Comparison of ENCODE assay signal across 8 mouse cellular contexts in genomic region chr17:70849399-70850232, GRCm38 (mm10). TPM values are rescaled to one million over a fixed set of nuclear protein-coding genes. Genes with fewer than 3 reads are reported as not detected.
DNase-seq lines count a peak whose midpoint lies in the region; ATAC-seq and TF ChIP-seq lines count a peak whose summit lies in the region.

No protein-coding gene starts in this region.

- DNase-seq in right cerebral cortex, postnatal 14 days, result peak; percentile 65
- no peak for DNase-seq in right cerebral cortex, postnatal 25 days
- DNase-seq in heart, embryonic 10.5 days (ENCODE audit: low spot score), result peak; percentile 90
- DNase-seq in kidney, adult 9 months, result peak; percentile 97
- DNase-seq in liver, postnatal 0 days, result peak; percentile 87
- peak; percentile 91 for DNase-seq in neural tube, embryonic 11.5 days (ENCODE audit: low spot score)
- DNase-seq in thymus, adult 2 months, result peak; percentile 89

- peaks cover 30% of the 10 kb centered on the region for H3K4me1 ChIP-seq in embryonic facial prominence, embryonic 13.5 days
- H3K4me1 ChIP-seq in heart, embryonic 10.5 days, result peaks cover 12% of the 10 kb centered on the region
- peaks cover 13% of the 10 kb centered on the region for H3K4me1 ChIP-seq in liver, postnatal 0 days (ENCODE audit: insufficient read depth)
- 0 out of 2 replicates have a peak, but pooled peaks cover 3% of the 10 kb centered on the region for H3K4me1 ChIP-seq in neural tube, embryonic 11.5 days (ENCODE audit: control insufficient read depth, insufficient read depth, low read length)
- H3K4me1 ChIP-seq in thymus, adult 2 months (replicated peaks; ENCODE audit: control insufficient read depth, insufficient read depth, low read length), result 0 out of 2 replicates have a peak, but pooled peaks cover 4% of the 10 kb centered on the region

- WGBS in embryonic facial prominence, embryonic 13.5 days, result under 1% methylated on average over 33 of the region's 33 CpGs
- under 1% methylated on average over 33 of the region's 33 CpGs for WGBS in heart, embryonic 10.5 days
- WGBS in liver, postnatal 0 days (ENCODE audit: insufficient replicate concordance), result under 1% methylated on average over 33 of the region's 33 CpGs
- under 1% methylated on average over 33 of the region's 33 CpGs for WGBS in neural tube, embryonic 11.5 days
- WGBS in thymus, adult 2 months, result under 1% methylated on average over 33 of the region's 33 CpGs

- H3K9ac ChIP-seq in embryonic facial prominence, embryonic 13.5 days, result peak overlapping the region; percentile 95
- H3K9ac ChIP-seq in liver, postnatal 0 days (replicated peaks), result peak overlapping the region; percentile 77
- peak overlapping the region; percentile 92 for H3K9ac ChIP-seq in neural tube, embryonic 11.5 days (ENCODE audit: low read length)

- H3K4me3 ChIP-seq in embryonic facial prominence, embryonic 13.5 days, result peak overlapping the region; percentile 76
- peak overlapping the region; percentile 82 for H3K4me3 ChIP-seq in heart, embryonic 10.5 days
- peak overlapping the region; percentile 73 for H3K4me3 ChIP-seq in liver, postnatal 0 days (ENCODE audit: low read depth, low read length)
- H3K4me3 ChIP-seq in neural tube, embryonic 11.5 days (ENCODE audit: low read depth, low read length), result peak overlapping the region; percentile 73
- H3K4me3 ChIP-seq in thymus, adult 2 months (ENCODE audit: control insufficient read depth, insufficient read depth, low read length), result peak overlapping the region; percentile 62

- no peaks in the 10 kb centered on the region for H3K9me3 ChIP-seq in embryonic facial prominence, embryonic 13.5 days
- H3K9me3 ChIP-seq in heart, embryonic 10.5 days, result no peaks in the 10 kb centered on the region
- no peaks in the 10 kb centered on the region for H3K9me3 ChIP-seq in liver, postnatal 0 days (ENCODE audit: low read length)
- no peaks in the 10 kb centered on the region for H3K9me3 ChIP-seq in neural tube, embryonic 11.5 days (ENCODE audit: control insufficient read depth, low read length)

- H3K27me3 ChIP-seq in embryonic facial prominence, embryonic 13.5 days, result no peaks in the 10 kb centered on the region
- H3K27me3 ChIP-seq in heart, embryonic 10.5 days (ENCODE audit: insufficient read depth, poor library complexity, severe bottlenecking), result no peaks in the 10 kb centered on the region
- H3K27me3 ChIP-seq in liver, postnatal 0 days (ENCODE audit: insufficient read depth, low read length), result no peaks in the 10 kb centered on the region
- H3K27me3 ChIP-seq in neural tube, embryonic 11.5 days (ENCODE audit: control insufficient read depth, insufficient read depth, low read length), result no peaks in the 10 kb centered on the region
- H3K27me3 ChIP-seq in thymus, adult 2 months (ENCODE audit: control insufficient read depth, insufficient read depth, low read length), result no peaks in the 10 kb centered on the region

- TF ChIP-seq EP300 in liver, postnatal 0 days (IDR thresholded peaks at IDR 0.05; ENCODE audit: low read depth), result peak; percentile 25; the same call in 1 of the 2 replicates

- no peak for ATAC-seq in embryonic facial prominence, embryonic 13.5 days (ENCODE audit: insufficient number of reproducible peaks, insufficient read depth, low FRiP score, low TSS enrichment, low read depth)
- no peak for ATAC-seq in liver, postnatal 0 days
- peak; percentile 17; the same call in 1 of the 2 replicates for ATAC-seq in neural tube, embryonic 11.5 days (ENCODE audit: insufficient read depth, low FRiP score, low TSS enrichment)

- peak overlapping the region; percentile 99 for H3K27ac ChIP-seq in embryonic facial prominence, embryonic 13.5 days
- H3K27ac ChIP-seq in heart, embryonic 10.5 days, result peak overlapping the region; percentile 93
- peak overlapping the region; percentile 97 for H3K27ac ChIP-seq in liver, postnatal 0 days (ENCODE audit: low read depth)
- H3K27ac ChIP-seq in neural tube, embryonic 11.5 days (ENCODE audit: low read depth, low read length), result peak overlapping the region; percentile 96
- peak overlapping the region; percentile 91 for H3K27ac ChIP-seq in thymus, adult 2 months (ENCODE audit: control insufficient read depth, insufficient read depth, low read length)

- TF ChIP-seq POLR2A in thymus, adult 2 months (IDR thresholded peaks at IDR 0.05; ENCODE audit: control insufficient read depth, extremely low read depth, insufficient read depth, low read length, poor library complexity), result peak; percentile 72; the same call in 1 of the 2 replicates

- TF ChIP-seq CTCF in liver, postnatal 0 days (IDR thresholded peaks at IDR 0.05; ENCODE audit: low read depth), result peak; percentile 43
- peak; percentile 33; the same call in 1 of the 2 replicates for TF ChIP-seq CTCF in thymus, adult 2 months (IDR thresholded peaks at IDR 0.05; ENCODE audit: borderline replicate concordance, control insufficient read depth, extremely low read depth, insufficient read depth, low read length, poor library complexity)

- H3K36me3 ChIP-seq in embryonic facial prominence, embryonic 13.5 days, result peaks cover 16% of the 10 kb centered on the region
- H3K36me3 ChIP-seq in heart, embryonic 10.5 days, result peaks cover 12% of the 10 kb centered on the region
- peaks cover 8% of the 10 kb centered on the region for H3K36me3 ChIP-seq in liver, postnatal 0 days (replicated peaks; ENCODE audit: insufficient read depth, low read length)
- H3K36me3 ChIP-seq in neural tube, embryonic 11.5 days (ENCODE audit: control insufficient read depth, insufficient read depth, low read length), result no peaks in the 10 kb centered on the region; the same call in 1 of the 2 replicates
- peaks cover 8% of the 10 kb centered on the region; the same call in 1 of the 2 replicates for H3K36me3 ChIP-seq in thymus, adult 2 months (ENCODE audit: control insufficient read depth, insufficient read depth, low read length)

- peak overlapping the region; percentile 89 for H3K4me2 ChIP-seq in embryonic facial prominence, embryonic 13.5 days
- peak overlapping the region; percentile 89 for H3K4me2 ChIP-seq in liver, postnatal 0 days (ENCODE audit: low read depth, low read length)
- peak overlapping the region; percentile 97 for H3K4me2 ChIP-seq in neural tube, embryonic 11.5 days (ENCODE audit: low read depth)

RNA-seq across cellular contexts. Expression of gene Tgif1, which starts 3.7 kb away (rescaled TPM):
- polyA plus RNA-seq in embryonic facial prominence, embryonic 13.5 days (2015; fragmentation: Nextera tagmentation; extraction: Ambion mirVana), result 95.5 TPM in 2 replicates
- polyA plus RNA-seq in heart, embryonic 10.5 days (2016; fragmentation: Nextera tagmentation; extraction: Ambion mirVana), result 31.5 and 58.1 TPM in 2 replicates
- 12.6 and 16.4 TPM in 2 replicates for polyA plus RNA-seq in liver, postnatal 0 days (2015; fragmentation: Nextera tagmentation; extraction: Ambion mirVana)
- polyA plus RNA-seq in neural tube, embryonic 11.5 days (2014; fragmentation: Nextera tagmentation; extraction: Ambion mirVana), result 63.8 and 66.2 TPM in 2 replicates
- 44.6 and 45.2 TPM in 2 replicates for polyA plus RNA-seq in thymus, adult 2 months (2012; rRNA removed)
